Mouse (Mus musculus) kidney, embryonic 14.5 days (tissue): ENCODE results near the gene Anks1b. TPM values are rescaled to one million over a fixed set of nuclear protein-coding genes. Genes with fewer than 3 reads are reported as not detected.

Source experiments
- ATAC-seq: fragments of 200-750 bp; cut with Nextera tagmentation; 2 replicates; pipeline ENCODE4 v1.8.0; 2017; ENCODE audit warnings: moderate number of reproducible peaks, mild to moderate bottlenecking, moderate TSS enrichment, moderate library complexity; ENCODE audit not compliant: low FRiP score, low TSS enrichment
- H3K27ac ChIP-seq: fragments of 300-500 bp; sonication (generic); 2 replicates; pipeline ENCODE4 v1.5.1; 2014; ENCODE audit warnings: low read depth, mild to moderate bottlenecking, low read length, moderate library complexity, mixed read lengths
- H3K27me3 ChIP-seq: fragments of 300-500 bp; sonication (generic); 2 replicates; pipeline ENCODE4 v1.6.1; 2014; ENCODE audit warnings: mild to moderate bottlenecking, low read length; ENCODE audit not compliant: control insufficient read depth, insufficient read depth
- H3K36me3 ChIP-seq: fragments of 300-500 bp; sonication (generic); 2 replicates; pipeline ENCODE4 v1.6.1; 2014; ENCODE audit warnings: low read length, mixed read lengths; ENCODE audit not compliant: control insufficient read depth, insufficient read depth
- H3K4me1 ChIP-seq: fragments of 300-500 bp; sonication (generic); 2 replicates; pipeline ENCODE4 v1.6.1; 2014; ENCODE audit warnings: low read length, mixed read lengths; ENCODE audit not compliant: control insufficient read depth, insufficient read depth
- H3K4me2 ChIP-seq: fragments of 300-500 bp; sonication (generic); replicated peaks from 2 replicates; pipeline ENCODE4 v1.6.1; 2014; ENCODE audit warnings: low read depth, mild to moderate bottlenecking, low read length
- H3K4me3 ChIP-seq: fragments of 300-500 bp; sonication (generic); 2 replicates; pipeline ENCODE4 v1.5.1; 2014; ENCODE audit warnings: mild to moderate bottlenecking, low read length
- H3K9ac ChIP-seq: fragments of 300-500 bp; sonication (generic); 2 replicates; pipeline ENCODE4 v1.6.1; 2014; ENCODE audit warnings: low read depth, mild to moderate bottlenecking, low read length, moderate library complexity
- H3K9me3 ChIP-seq: fragments of 300-500 bp; sonication (generic); 2 replicates; pipeline ENCODE4 v1.6.1; 2016; ENCODE audit warnings: low read length; ENCODE audit not compliant: control insufficient read depth
- WGBS: fragments of 180-500 bp; shearing (Covaris S2); extraction: QIAGEN DNeasy Blood & Tissue Kit; methylation state at CpG from one replicate; pipeline ENCODE4 v1.1.7; 2014; 5-methylcytosine and 5-hydroxymethylcytosine counted together
- polyA plus RNA-seq: library from polyadenylated mRNA; unstranded; fragments of >200 nt; fragmentation: Nextera tagmentation; extraction: Ambion mirVana; gene quantifications from 2 replicates; pipeline ENCODE4 v1.2.1, GENCODE M21; 2014

Gene Anks1b
- polyA plus RNA-seq, 1 experiment from 2014 or later = 4.4 TPM

DNA sequence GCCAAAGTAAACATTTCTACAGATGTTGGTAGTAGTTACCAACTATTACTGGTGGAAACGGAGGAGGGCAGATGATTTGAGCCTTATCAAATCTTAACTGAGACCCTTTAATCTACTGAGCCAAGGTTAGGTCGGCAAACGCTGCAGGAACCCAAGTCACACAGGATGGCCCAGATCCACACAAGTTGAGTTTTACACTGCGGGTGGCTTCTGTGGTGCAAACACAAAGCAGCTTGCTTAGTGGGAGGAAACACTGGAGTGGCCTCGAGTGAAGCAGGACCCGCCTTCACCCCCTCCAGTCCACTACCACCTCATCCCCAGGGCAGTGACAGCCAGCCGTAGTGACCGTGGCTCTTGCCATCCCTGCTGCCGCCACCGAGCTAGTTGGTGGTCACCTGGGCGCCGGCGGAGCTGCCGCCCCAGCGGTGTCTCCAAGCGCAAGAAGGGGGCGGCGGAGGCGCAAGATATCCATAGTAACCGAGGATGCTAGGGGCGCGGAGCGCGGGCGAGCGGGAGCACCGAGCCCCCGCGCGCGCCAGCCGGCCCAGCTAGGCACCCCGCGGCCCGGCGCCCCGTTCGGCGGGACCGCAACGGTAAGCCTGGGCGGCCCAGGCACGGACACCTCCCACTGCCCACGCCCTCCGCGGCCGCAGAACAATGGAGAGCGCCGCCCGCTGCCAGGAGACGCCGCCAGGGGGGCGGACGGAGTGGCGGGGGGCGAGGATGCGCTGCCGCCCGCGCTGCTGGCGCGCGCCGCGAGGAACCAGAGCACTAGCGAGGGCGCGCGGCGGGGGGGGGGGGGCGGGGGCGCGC, 955.5 kb downstream of the Anks1b start:
- peak overlapping the region; percentile 45; the same call in 1 of the 2 replicates for H3K9ac ChIP-seq
- WGBS = 2% methylated on average over 40 of the region's 73 CpGs
- H3K27ac ChIP-seq = no peak overlapping the region
- peak; percentile 69 for ATAC-seq
- peak overlapping the region; percentile 99 for H3K4me2 ChIP-seq
- H3K27me3 ChIP-seq = peaks cover 63% of the 10 kb centered on the region
- no peaks in the 10 kb centered on the region for H3K9me3 ChIP-seq
- H3K4me3 ChIP-seq = peak overlapping the region; percentile 60
- no peaks in the 10 kb centered on the region for H3K36me3 ChIP-seq
- peaks cover 4% of the 10 kb centered on the region; the same call in 1 of the 2 replicates for H3K4me1 ChIP-seq

DNA sequence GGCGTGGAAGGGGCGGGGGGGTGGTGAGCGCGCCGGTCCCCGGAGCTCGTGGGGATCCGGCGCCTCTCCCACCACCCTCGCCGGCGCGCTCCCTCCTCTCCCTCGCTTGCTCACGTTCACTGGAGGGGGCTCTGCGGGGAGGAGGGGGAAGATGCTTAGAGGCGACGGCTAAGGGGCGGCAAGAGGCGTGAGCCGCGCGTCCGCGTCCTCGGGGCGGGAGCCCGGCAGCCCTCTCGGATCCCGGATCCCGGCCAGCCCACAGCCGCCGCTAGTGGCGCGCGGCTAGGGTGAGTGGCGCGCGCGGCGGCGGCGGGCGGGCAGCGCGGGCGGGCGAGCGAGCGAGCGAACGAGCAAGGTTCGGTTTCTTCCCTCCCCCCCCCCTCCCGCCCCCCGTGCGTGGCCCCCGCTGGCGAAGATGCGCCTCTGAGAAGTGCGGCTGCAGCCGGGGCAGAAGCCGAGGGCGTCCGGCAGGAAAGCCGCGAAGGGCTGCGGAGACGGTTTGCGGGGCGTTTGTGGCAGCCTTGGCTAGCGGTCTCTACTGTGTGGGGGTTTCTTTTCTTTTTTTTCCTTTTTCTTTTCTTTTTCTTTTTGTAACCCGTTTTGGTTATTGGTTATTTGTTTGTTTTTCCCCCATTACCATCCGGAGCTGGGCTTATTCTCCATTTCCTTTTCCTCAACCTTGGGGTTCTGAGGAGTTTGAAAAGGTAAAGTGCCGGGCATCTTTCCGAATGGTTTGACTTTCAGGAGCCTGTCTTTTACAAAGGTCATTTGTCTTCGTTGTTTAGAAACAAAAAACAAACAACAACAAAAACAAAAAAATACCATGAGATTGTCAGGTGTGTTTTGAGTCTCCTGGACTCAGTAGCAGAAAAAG, 956.3 kb downstream of the Anks1b start:
- H3K4me1 ChIP-seq = peaks cover 4% of the 10 kb centered on the region; the same call in 1 of the 2 replicates
- no peak overlapping the region for H3K27ac ChIP-seq
- H3K4me3 ChIP-seq = peak overlapping the region; percentile 60
- no peaks in the 10 kb centered on the region for H3K36me3 ChIP-seq
- H3K4me2 ChIP-seq = peak overlapping the region; percentile 99
- under 1% methylated on average over 36 of the region's 76 CpGs for WGBS
- ATAC-seq = peak; percentile 83
- H3K9ac ChIP-seq = peak overlapping the region; percentile 45; the same call in 1 of the 2 replicates
- peaks cover 63% of the 10 kb centered on the region for H3K27me3 ChIP-seq
- H3K9me3 ChIP-seq = no peaks in the 10 kb centered on the region

DNA sequence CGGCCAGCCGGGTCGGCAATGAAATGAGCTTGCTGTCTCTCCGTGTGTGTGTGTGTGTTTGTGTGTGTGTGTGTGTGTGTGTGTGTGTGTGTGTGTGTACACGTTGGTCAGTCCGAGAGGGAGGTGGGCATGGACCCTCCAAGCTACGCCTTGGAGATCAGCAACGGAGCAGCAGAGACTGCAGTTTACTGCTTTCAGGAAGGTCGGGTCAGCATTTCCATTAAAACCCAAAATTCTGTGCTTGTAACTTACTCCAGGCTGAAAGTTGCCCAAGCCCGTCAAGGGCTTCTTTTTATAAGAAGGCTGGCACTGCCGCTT, 956.9 kb downstream of the Anks1b start:
- Histone ChIP-seq H3K4me2 (no peak overlapping the region; the same call in 1 of the 2 replicates), H3K27ac (no peak overlapping the region), H3K4me1 (peaks cover 4% of the 10 kb centered on the region; the same call in 1 of the 2 replicates), H3K27me3 (peaks cover 63% of the 10 kb centered on the region), H3K9ac (no peak overlapping the region), H3K36me3 (no peaks in the 10 kb centered on the region), H3K9me3 (no peaks in the 10 kb centered on the region), H3K4me3 (peak overlapping the region; percentile 60)
- no peak for ATAC-seq
- 2% methylated on average over 11 of the region's 11 CpGs for WGBS

DNA sequence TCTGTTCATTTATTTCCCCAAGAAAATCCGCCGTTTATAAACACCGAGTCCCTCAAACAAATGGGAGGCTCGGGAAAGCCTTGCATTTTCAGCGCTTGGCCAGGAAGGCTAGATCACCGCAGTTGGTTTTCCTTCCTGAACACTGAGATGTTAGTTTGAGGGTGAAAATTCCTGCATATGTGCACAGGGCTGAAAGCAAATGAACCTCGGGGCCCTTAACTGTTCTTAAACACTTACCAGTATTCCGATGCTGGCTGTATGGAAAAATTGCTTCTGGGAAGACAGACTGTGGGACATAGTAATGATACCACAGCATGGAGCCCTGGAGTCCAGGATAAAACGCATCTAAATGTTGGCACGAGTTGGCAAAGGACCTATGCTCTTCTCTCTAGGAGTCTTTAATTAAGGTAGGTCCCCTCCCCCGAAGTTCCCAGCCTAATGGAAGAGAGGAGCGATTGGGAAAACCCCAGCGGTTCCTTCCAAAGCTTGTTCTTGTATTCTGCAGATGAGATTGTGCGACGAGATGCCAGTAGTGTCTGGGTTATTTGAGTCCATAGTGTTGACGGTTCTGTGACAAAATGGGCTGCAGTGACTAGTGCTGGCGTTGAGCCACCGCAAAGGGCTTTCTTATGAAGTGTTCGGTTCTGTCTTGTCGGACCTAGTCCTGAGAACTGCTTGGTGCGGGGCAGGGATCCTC, 957.4 kb downstream of the Anks1b start:
- WGBS = 3% methylated on average over 21 of the region's 21 CpGs

DNA sequence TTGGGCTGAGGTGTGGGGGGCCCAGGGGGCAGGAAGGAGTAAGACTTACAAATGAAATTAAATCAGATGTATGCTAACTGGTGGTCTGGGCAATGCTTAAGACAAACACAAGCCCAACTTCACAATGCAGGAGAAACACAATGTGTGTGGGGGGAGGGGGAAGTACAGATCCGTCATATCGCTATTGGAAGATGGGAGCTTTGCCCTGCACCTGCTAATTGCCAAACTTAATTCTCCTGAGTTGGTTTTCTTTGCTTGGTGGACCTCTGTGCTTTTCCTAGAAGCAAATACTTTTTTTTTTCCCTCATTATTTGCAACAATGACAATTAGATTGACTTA, 957.9 kb downstream of the Anks1b start:
- no peaks in the 10 kb centered on the region for H3K9me3 ChIP-seq
- H3K27me3 ChIP-seq = peaks cover 56% of the 10 kb centered on the region
- WGBS = 6% methylated on average over 2 of the region's 2 CpGs

More for the DNA sequence above, 957.4 kb downstream of the Anks1b start:
- no peak overlapping the region for H3K4me2 ChIP-seq
- peaks cover 4% of the 10 kb centered on the region; the same call in 1 of the 2 replicates for H3K4me1 ChIP-seq
- peak overlapping the region; percentile 60; the same call in 1 of the 2 replicates for H3K4me3 ChIP-seq
- H3K9me3 ChIP-seq = no peaks in the 10 kb centered on the region
- H3K27me3 ChIP-seq = peaks cover 60% of the 10 kb centered on the region
- H3K9ac ChIP-seq = no peak overlapping the region
- ATAC-seq = no peak
- H3K36me3 ChIP-seq = no peaks in the 10 kb centered on the region
- H3K27ac ChIP-seq = no peak overlapping the region

DNA sequence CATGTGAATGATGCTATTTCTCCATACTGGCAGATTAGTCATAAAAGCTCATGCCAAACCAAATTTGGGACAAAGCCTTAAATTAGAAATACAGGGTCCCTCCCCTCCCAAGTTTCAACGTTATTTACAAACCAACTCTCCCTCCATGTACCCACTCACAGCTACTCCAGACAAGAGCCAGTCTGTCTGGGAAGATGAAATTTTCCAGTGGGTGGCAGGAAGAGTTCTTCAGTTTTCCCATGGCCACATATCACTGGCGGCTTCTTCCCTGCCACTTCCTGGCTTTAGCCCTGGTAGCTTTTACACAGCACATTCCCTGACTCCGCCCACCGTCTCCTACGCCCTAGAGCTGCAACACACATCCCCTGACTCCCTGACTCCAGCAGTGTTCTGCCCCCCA, 961.0 kb downstream of the Anks1b start:
- ATAC-seq = no peak
- H3K27ac ChIP-seq = no peak overlapping the region
- no peaks in the 10 kb centered on the region for H3K4me1 ChIP-seq
- no peaks in the 10 kb centered on the region for H3K36me3 ChIP-seq
- H3K27me3 ChIP-seq = peaks cover 26% of the 10 kb centered on the region
- H3K9ac ChIP-seq = no peak overlapping the region
- no peak overlapping the region for H3K4me2 ChIP-seq
- no peaks in the 10 kb centered on the region for H3K9me3 ChIP-seq
- no peak overlapping the region for H3K4me3 ChIP-seq
- WGBS = 32% methylated on average over 5 of the region's 5 CpGs

More for the DNA sequence above, 957.9 kb downstream of the Anks1b start:
- Histone ChIP-seq H3K4me2 (no peak overlapping the region), H3K9ac (no peak overlapping the region), H3K36me3 (no peaks in the 10 kb centered on the region), H3K4me1 (peaks cover 4% of the 10 kb centered on the region; the same call in 1 of the 2 replicates), H3K4me3 (no peak overlapping the region), H3K27ac (no peak overlapping the region)
- ATAC-seq = no peak

DNA sequence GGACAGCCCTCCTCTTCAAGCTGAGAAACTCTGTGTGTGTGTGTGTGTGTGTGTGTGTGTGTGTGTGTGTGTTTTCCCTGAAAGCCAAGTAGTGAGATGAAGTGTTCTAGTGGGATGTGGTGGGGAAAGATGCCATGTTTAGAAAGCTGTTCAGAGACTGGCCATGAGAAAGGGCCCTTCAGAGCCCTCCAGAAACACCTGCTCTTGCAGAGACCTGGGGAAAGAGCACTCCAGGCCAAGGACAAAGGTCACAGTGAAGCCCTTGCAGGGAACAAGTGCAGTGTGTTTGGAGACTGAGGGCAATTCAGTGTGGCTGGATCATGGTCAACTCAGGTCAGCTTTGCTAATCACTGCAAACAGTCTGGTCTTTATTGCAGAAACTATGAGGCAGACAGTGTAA, 961.9 kb downstream of the Anks1b start:
- Histone ChIP-seq H3K9me3 (no peaks in the 10 kb centered on the region), H3K36me3 (no peaks in the 10 kb centered on the region), H3K27me3 (peaks cover 20% of the 10 kb centered on the region; the same call in 1 of the 2 replicates), H3K4me3 (no peak overlapping the region), H3K27ac (no peak overlapping the region), H3K4me1 (no peaks in the 10 kb centered on the region), H3K9ac (no peak overlapping the region), H3K4me2 (no peak overlapping the region)
- ATAC-seq = no peak

DNA sequence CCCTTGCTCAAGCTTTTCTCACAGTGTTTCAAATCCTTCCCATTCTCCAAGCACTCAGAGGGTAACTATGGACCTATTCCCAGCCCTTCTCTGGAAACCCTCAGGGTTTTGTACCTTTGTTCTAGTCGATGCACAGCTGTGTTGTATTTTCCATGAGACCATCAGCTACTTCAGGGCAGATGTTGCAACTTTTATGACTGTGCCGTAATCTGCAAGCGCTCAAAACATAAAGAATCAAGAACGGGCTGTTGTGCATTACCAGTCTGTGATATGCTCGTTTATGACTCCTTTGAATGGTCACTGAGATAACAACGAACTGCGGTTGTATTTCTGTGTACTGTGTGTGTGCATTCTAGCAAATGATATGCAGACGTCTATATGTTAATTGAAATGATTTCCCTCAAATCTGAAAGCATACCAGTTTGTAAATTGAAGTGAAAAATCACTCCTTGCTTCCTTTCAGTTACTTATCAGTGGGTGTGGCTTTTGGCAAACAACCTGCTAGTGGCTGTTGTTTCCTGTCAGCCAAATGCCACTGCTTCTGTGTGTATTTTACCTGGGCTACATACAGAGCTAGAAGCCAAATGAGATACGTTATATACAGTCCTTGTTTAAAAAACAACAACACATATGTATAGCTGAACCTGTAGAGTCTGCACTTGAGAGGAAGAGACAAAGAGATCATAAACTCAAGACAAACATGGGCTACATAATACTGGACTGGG, 966.5 kb downstream of the Anks1b start:
- Histone ChIP-seq H3K4me3 (no peak overlapping the region), H3K36me3 (no peaks in the 10 kb centered on the region), H3K4me1 (no peaks in the 10 kb centered on the region), H3K27me3 (no peaks in the 10 kb centered on the region), H3K4me2 (no peak overlapping the region), H3K27ac (no peak overlapping the region), H3K9me3 (peaks cover 5% of the 10 kb centered on the region; the same call in 1 of the 2 replicates), H3K9ac (no peak overlapping the region)
- no peak for ATAC-seq
- 88% methylated on average over 9 of the region's 9 CpGs for WGBS
